Mouse (Mus musculus): ENCODE data around the gene Gm13697. TPM values are rescaled to one million over a fixed set of nuclear protein-coding genes. Genes with fewer than 3 reads are reported as not detected.
"Not testable (repeated sequence)": the region's sequence is repeated elsewhere in the genome, so short reads cannot be mapped to it uniquely, and the experiment has no call there.

Gm13697 gene
- polyA plus RNA-seq (2012; rRNA removed), result not detected in 2 replicates

DNA sequence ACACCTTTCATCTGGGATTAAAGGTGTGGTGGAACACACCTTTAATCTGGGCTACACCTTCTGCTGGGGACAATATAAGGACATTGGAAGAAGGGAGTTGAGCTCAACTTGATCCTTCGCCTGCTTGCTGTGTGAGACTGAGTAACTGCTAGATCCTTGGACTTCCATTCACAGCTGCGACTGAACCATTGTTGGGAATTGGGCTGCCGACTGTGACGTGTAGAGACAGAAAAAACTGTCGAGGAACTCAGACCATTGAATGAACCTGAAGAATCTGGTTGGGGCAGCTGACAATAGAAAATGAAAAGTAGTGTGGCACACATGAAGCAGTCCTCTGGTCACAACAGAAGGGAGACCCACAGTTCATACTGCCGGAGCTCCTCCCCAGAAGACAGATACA lies at the start of gene Gm13697:
Gm13697 (plus strand) TSS at position 301 of the 400 bp plus-strand sequence.
- not testable (repeated sequence) for H3K36me3 ChIP-seq (ENCODE audit: control insufficient read depth, insufficient read depth, low read length); H3K4me3 ChIP-seq (ENCODE audit: low read depth, low read length); H3K27ac ChIP-seq (ENCODE audit: insufficient read depth, low read depth, low read length); H3K27me3 ChIP-seq (ENCODE audit: control insufficient read depth, insufficient read depth, low read length); H3K4me1 ChIP-seq (ENCODE audit: control insufficient read depth, insufficient read depth, insufficient read length, low read length)
- WGBS, result no CpG with 5 or more reads among the region's 6 CpGs

DNA sequence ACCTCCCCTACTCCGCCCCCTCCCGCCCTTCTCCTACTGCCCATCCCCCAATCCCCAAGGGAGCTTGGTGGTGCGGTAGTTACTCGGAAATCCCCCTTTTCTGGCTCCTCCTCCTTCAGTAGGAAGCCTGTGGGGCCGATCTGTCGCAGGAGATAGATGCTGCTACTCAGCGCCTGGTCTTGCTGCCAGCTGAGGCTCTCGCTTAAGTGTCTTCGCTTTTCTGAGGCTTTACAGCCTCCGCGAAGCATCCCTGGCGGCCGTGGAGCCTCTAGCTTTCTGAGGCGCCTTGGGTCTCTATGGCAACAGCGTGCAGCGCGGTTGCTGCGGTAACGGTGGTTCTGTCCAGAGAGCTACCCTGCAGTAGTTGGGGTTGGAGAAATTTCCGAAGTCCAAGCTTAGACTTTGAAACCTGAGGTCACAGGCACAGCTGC lies 43.6 kb upstream of the Gm13697 start, which contains the start of gene Zswim2:
Zswim2 (minus strand) TSS at position 298 of the 431 bp plus-strand sequence.
- 6% methylated on average over 20 of the region's 20 CpGs for WGBS

DNA sequence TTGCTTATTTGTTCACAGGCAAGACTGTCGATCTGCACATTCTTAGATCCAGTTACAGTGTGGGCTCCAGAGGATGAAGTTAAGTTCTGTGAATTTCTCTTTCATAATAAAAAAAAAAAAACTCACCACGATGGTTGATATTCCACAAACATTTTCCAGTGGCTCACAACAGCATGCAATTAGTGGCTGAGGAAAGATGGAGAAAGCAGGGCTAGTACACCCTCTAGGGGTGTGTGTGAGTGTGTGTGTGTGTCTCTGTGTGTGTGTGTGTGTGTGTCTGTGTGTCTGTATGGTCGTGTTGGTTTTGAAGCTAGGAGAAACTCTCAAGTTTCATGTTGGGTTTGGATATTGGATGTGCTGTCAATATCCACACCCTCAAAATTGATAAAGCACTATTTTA lies 43.2 kb upstream of the Gm13697 start:
- H3K27me3 ChIP-seq (ENCODE audit: control insufficient read depth, insufficient read depth, low read length), result no peaks in the 10 kb centered on the region
- H3K4me1 ChIP-seq (ENCODE audit: control insufficient read depth, insufficient read depth, insufficient read length, low read length), result no peaks in the 10 kb centered on the region
- no peak overlapping the region for H3K27ac ChIP-seq (ENCODE audit: insufficient read depth, low read depth, low read length)
- H3K36me3 ChIP-seq (ENCODE audit: control insufficient read depth, insufficient read depth, low read length), result no peaks in the 10 kb centered on the region
- TF ChIP-seq CTCF (IDR thresholded peaks at IDR 0.05; ENCODE audit: extremely low read depth, insufficient read length, insufficient replicate concordance, low read depth, low read length) (no peak), POLR2A (IDR thresholded peaks at IDR 0.05; ENCODE audit: low read depth, low read length) (no peak)
- no peak overlapping the region for H3K4me3 ChIP-seq (ENCODE audit: low read depth, low read length)
- WGBS, result 42% methylated on average over 3 of the region's 3 CpGs

More for the DNA sequence above, 43.6 kb upstream of the Gm13697 start, which contains the start of gene Zswim2:
- Histone ChIP-seq H3K4me1 (ENCODE audit: control insufficient read depth, insufficient read depth, insufficient read length, low read length) (no peaks in the 10 kb centered on the region), H3K36me3 (ENCODE audit: control insufficient read depth, insufficient read depth, low read length) (no peaks in the 10 kb centered on the region), H3K27ac (ENCODE audit: insufficient read depth, low read depth, low read length) (no peak within 1 kb of the TSS), H3K27me3 (ENCODE audit: control insufficient read depth, insufficient read depth, low read length) (no peaks in the 10 kb centered on the region), H3K4me3 (ENCODE audit: low read depth, low read length) (peak within 1 kb of the TSS; percentile 6; the same call in 1 of the 2 replicates)
- TF ChIP-seq POLR2A (IDR thresholded peaks at IDR 0.05; ENCODE audit: low read depth, low read length) (no peak), CTCF (IDR thresholded peaks at IDR 0.05; ENCODE audit: extremely low read depth, insufficient read length, insufficient replicate concordance, low read depth, low read length) (no peak)

DNA sequence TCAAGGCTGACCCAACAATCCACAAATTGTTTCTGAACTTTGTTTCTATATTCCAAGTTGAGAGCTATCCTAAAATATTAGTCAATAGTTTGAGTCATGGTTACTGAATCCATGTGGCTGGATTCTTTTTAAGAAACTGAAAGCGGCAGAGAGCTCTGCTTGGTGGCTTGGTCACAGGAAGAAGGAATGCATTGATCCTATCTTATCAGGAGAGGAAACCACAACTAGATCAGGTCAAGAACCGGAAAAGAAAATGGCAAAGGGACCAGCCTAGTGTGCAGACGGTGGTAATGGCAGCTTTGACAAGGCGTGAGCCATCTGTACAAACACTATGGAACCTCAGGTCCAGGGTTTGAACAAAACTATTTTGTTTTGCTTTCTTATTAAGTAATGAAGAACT lies 42.8 kb upstream of the Gm13697 start:
- Histone ChIP-seq H3K36me3 (ENCODE audit: control insufficient read depth, insufficient read depth, low read length) (no peaks in the 10 kb centered on the region), H3K4me1 (ENCODE audit: control insufficient read depth, insufficient read depth, insufficient read length, low read length) (no peaks in the 10 kb centered on the region), H3K4me3 (ENCODE audit: low read depth, low read length) (no peak overlapping the region), H3K27ac (ENCODE audit: insufficient read depth, low read depth, low read length) (no peak overlapping the region), H3K27me3 (ENCODE audit: control insufficient read depth, insufficient read depth, low read length) (no peaks in the 10 kb centered on the region)
- TF ChIP-seq CTCF (IDR thresholded peaks at IDR 0.05; ENCODE audit: extremely low read depth, insufficient read length, insufficient replicate concordance, low read depth, low read length), result no peak
- no peak for TF ChIP-seq POLR2A (IDR thresholded peaks at IDR 0.05; ENCODE audit: low read depth, low read length)
- 50% methylated on average over 4 of the region's 4 CpGs for WGBS

DNA sequence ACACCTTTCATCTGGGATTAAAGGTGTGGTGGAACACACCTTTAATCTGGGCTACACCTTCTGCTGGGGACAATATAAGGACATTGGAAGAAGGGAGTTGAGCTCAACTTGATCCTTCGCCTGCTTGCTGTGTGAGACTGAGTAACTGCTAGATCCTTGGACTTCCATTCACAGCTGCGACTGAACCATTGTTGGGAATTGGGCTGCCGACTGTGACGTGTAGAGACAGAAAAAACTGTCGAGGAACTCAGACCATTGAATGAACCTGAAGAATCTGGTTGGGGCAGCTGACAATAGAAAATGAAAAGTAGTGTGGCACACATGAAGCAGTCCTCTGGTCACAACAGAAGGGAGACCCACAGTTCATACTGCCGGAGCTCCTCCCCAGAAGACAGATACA lies 29.1 kb upstream of the Gm13697 start, which contains the start of gene Gm13698:
Gm13698 (plus strand) TSS at position 301 of the 400 bp plus-strand sequence.
- H3K27ac ChIP-seq (ENCODE audit: insufficient read depth, low read depth, low read length); H3K36me3 ChIP-seq (ENCODE audit: control insufficient read depth, insufficient read depth, low read length); H3K27me3 ChIP-seq (ENCODE audit: control insufficient read depth, insufficient read depth, low read length); H3K4me1 ChIP-seq (ENCODE audit: control insufficient read depth, insufficient read depth, insufficient read length, low read length); H3K4me3 ChIP-seq (ENCODE audit: low read depth, low read length): not testable (repeated sequence)
- WGBS, result no CpG with 5 or more reads among the region's 6 CpGs

DNA sequence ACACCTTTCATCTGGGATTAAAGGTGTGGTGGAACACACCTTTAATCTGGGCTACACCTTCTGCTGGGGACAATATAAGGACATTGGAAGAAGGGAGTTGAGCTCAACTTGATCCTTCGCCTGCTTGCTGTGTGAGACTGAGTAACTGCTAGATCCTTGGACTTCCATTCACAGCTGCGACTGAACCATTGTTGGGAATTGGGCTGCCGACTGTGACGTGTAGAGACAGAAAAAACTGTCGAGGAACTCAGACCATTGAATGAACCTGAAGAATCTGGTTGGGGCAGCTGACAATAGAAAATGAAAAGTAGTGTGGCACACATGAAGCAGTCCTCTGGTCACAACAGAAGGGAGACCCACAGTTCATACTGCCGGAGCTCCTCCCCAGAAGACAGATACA lies 23.3 kb upstream of the Gm13697 start, which contains the start of gene Gm13693:
Gm13693 (plus strand) TSS at position 301 of the 400 bp plus-strand sequence.
- H3K27ac ChIP-seq (ENCODE audit: insufficient read depth, low read depth, low read length), result not testable (repeated sequence)
- no CpG with 5 or more reads among the region's 6 CpGs for WGBS

DNA sequence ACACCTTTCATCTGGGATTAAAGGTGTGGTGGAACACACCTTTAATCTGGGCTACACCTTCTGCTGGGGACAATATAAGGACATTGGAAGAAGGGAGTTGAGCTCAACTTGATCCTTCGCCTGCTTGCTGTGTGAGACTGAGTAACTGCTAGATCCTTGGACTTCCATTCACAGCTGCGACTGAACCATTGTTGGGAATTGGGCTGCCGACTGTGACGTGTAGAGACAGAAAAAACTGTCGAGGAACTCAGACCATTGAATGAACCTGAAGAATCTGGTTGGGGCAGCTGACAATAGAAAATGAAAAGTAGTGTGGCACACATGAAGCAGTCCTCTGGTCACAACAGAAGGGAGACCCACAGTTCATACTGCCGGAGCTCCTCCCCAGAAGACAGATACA lies 17.5 kb upstream of the Gm13697 start, which contains the start of gene Gm13695:
Gm13695 (plus strand) TSS at position 301 of the 400 bp plus-strand sequence.
- not testable (repeated sequence) for H3K4me3 ChIP-seq (ENCODE audit: low read depth, low read length); H3K27ac ChIP-seq (ENCODE audit: insufficient read depth, low read depth, low read length); H3K36me3 ChIP-seq (ENCODE audit: control insufficient read depth, insufficient read depth, low read length); H3K27me3 ChIP-seq (ENCODE audit: control insufficient read depth, insufficient read depth, low read length); H3K4me1 ChIP-seq (ENCODE audit: control insufficient read depth, insufficient read depth, insufficient read length, low read length)
- no CpG with 5 or more reads among the region's 6 CpGs for WGBS

More for the DNA sequence above, 23.3 kb upstream of the Gm13697 start, which contains the start of gene Gm13693:
- H3K27me3 ChIP-seq (ENCODE audit: control insufficient read depth, insufficient read depth, low read length); H3K4me1 ChIP-seq (ENCODE audit: control insufficient read depth, insufficient read depth, insufficient read length, low read length); H3K36me3 ChIP-seq (ENCODE audit: control insufficient read depth, insufficient read depth, low read length); H3K4me3 ChIP-seq (ENCODE audit: low read depth, low read length): not testable (repeated sequence)

DNA sequence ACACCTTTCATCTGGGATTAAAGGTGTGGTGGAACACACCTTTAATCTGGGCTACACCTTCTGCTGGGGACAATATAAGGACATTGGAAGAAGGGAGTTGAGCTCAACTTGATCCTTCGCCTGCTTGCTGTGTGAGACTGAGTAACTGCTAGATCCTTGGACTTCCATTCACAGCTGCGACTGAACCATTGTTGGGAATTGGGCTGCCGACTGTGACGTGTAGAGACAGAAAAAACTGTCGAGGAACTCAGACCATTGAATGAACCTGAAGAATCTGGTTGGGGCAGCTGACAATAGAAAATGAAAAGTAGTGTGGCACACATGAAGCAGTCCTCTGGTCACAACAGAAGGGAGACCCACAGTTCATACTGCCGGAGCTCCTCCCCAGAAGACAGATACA lies 11.7 kb upstream of the Gm13697 start, which contains the start of gene Gm13696:
Gm13696 (plus strand) TSS at position 301 of the 400 bp plus-strand sequence.
- not testable (repeated sequence) for H3K36me3 ChIP-seq (ENCODE audit: control insufficient read depth, insufficient read depth, low read length); H3K27ac ChIP-seq (ENCODE audit: insufficient read depth, low read depth, low read length); H3K27me3 ChIP-seq (ENCODE audit: control insufficient read depth, insufficient read depth, low read length); H3K4me1 ChIP-seq (ENCODE audit: control insufficient read depth, insufficient read depth, insufficient read length, low read length); H3K4me3 ChIP-seq (ENCODE audit: low read depth, low read length)
- WGBS, result no CpG with 5 or more reads among the region's 6 CpGs

DNA sequence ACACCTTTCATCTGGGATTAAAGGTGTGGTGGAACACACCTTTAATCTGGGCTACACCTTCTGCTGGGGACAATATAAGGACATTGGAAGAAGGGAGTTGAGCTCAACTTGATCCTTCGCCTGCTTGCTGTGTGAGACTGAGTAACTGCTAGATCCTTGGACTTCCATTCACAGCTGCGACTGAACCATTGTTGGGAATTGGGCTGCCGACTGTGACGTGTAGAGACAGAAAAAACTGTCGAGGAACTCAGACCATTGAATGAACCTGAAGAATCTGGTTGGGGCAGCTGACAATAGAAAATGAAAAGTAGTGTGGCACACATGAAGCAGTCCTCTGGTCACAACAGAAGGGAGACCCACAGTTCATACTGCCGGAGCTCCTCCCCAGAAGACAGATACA lies 5.9 kb upstream of the Gm13697 start, which contains the start of gene Gm13694:
Gm13694 (plus strand) TSS at position 301 of the 400 bp plus-strand sequence.
- H3K4me1 ChIP-seq (ENCODE audit: control insufficient read depth, insufficient read depth, insufficient read length, low read length); H3K36me3 ChIP-seq (ENCODE audit: control insufficient read depth, insufficient read depth, low read length); H3K4me3 ChIP-seq (ENCODE audit: low read depth, low read length); H3K27ac ChIP-seq (ENCODE audit: insufficient read depth, low read depth, low read length); H3K27me3 ChIP-seq (ENCODE audit: control insufficient read depth, insufficient read depth, low read length): not testable (repeated sequence)
- WGBS, result no CpG with 5 or more reads among the region's 6 CpGs

DNA sequence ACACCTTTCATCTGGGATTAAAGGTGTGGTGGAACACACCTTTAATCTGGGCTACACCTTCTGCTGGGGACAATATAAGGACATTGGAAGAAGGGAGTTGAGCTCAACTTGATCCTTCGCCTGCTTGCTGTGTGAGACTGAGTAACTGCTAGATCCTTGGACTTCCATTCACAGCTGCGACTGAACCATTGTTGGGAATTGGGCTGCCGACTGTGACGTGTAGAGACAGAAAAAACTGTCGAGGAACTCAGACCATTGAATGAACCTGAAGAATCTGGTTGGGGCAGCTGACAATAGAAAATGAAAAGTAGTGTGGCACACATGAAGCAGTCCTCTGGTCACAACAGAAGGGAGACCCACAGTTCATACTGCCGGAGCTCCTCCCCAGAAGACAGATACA lies 5.7 kb downstream of the Gm13697 start, which contains the start of gene Gm13691:
Gm13691 (plus strand) TSS at position 301 of the 400 bp plus-strand sequence.
- not testable (repeated sequence) for H3K4me1 ChIP-seq (ENCODE audit: control insufficient read depth, insufficient read depth, insufficient read length, low read length); H3K27me3 ChIP-seq (ENCODE audit: control insufficient read depth, insufficient read depth, low read length); H3K36me3 ChIP-seq (ENCODE audit: control insufficient read depth, insufficient read depth, low read length); H3K4me3 ChIP-seq (ENCODE audit: low read depth, low read length); H3K27ac ChIP-seq (ENCODE audit: insufficient read depth, low read depth, low read length)
- WGBS, result no CpG with 5 or more reads among the region's 6 CpGs

DNA sequence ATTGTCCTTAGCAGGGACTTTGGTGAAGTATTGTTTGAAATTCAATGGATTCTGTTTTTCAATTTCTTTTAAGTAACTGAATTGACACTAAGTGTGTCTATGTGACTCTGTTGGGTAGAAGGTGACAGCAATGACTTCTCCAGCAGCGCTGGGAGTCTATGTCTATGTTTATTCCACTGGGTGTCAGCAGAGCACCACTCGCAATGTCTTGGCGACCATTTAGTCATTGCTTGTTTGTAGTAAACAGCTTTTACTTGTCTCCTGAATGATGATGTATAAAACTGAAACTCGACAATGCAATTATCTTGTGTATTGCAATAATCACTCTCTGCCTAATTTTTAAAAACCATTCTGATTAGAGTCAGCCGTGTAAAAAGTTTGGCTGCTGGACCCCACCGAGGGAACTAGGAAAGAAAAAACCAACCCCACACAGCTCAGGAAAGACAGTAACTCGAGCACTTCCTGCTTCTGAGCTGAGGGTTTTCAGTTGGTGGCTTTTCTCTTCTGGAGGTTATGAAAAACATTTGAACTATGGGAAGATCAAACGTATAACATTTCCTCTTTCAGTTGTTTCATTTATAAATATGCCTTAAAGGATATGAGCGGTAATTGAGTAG lies 9.2 kb downstream of the Gm13697 start:
- not testable (repeated sequence) for H3K4me3 ChIP-seq (ENCODE audit: low read depth, low read length); H3K36me3 ChIP-seq (ENCODE audit: control insufficient read depth, insufficient read depth, low read length); H3K4me1 ChIP-seq (ENCODE audit: control insufficient read depth, insufficient read depth, insufficient read length, low read length); H3K27ac ChIP-seq (ENCODE audit: insufficient read depth, low read depth, low read length); H3K27me3 ChIP-seq (ENCODE audit: control insufficient read depth, insufficient read depth, low read length)
- WGBS, result 40% methylated on average over 8 of the region's 9 CpGs

Measured in small intestine, adult 2 months (tissue).